Mouse (Mus musculus) lung, postnatal 0 days (tissue): ENCODE results near the gene Xlr5a. TPM values are rescaled to one million over a fixed set of nuclear protein-coding genes. Genes with fewer than 3 reads are reported as not detected.

Source experiments
- ATAC-seq: fragments of 200-750 bp; cut with Nextera tagmentation; 2 replicates; pipeline ENCODE4 v1.8.0; 2017; ENCODE audit warnings: moderate library complexity
- DNase-seq: peaks from one replicate; pipeline ENCODE4 v3.0.0-alpha.2; 2016; ENCODE audit warnings: low spot score
- H3K27ac ChIP-seq: fragments of 300-500 bp; sonication (generic); 2 replicates; pipeline ENCODE4 v1.5.1; 2014; ENCODE audit warnings: antibody characterized with exemption, mild to moderate bottlenecking, low read length, mixed read lengths
- H3K27me3 ChIP-seq: fragments of 300-500 bp; sonication (generic); replicated peaks from 2 replicates; pipeline ENCODE4 v1.6.1; 2014; ENCODE audit warnings: low read length, mixed read lengths; ENCODE audit not compliant: insufficient read depth
- H3K36me3 ChIP-seq: fragments of 300-500 bp; sonication (generic); 2 replicates; pipeline ENCODE4 v1.6.1; 2014; ENCODE audit warnings: low read length, mixed read lengths; ENCODE audit not compliant: insufficient read depth
- H3K4me1 ChIP-seq: fragments of 300-500 bp; sonication (generic); 2 replicates; pipeline ENCODE4 v1.6.1; 2014; ENCODE audit warnings: antibody characterized with exemption, low read depth, low read length, mixed read lengths; ENCODE audit not compliant: insufficient read depth
- H3K4me2 ChIP-seq: fragments of 300-500 bp; sonication (generic); replicated peaks from 2 replicates; pipeline ENCODE4 v1.6.1; 2014; ENCODE audit warnings: low read depth, mild to moderate bottlenecking, low read length, moderate library complexity, mixed read lengths
- H3K4me3 ChIP-seq: fragments of 300-500 bp; sonication (generic); 2 replicates; pipeline ENCODE4 v1.5.1; 2014; ENCODE audit warnings: low read depth, low read length
- H3K9ac ChIP-seq: fragments of 300-500 bp; sonication (generic); replicated peaks from 2 replicates; pipeline ENCODE4 v1.6.1; 2014; ENCODE audit warnings: low read depth, mild to moderate bottlenecking
- H3K9me3 ChIP-seq: fragments of 300-500 bp; sonication (generic); 2 replicates; pipeline ENCODE4 v1.6.1; 2016; ENCODE audit warnings: low read length, mixed read lengths
- CTCF ChIP-seq: IDR thresholded peaks from 2 replicates; pipeline ENCODE4 v1.5.1; 2016; ENCODE audit warnings: antibody characterized with exemption, mild to moderate bottlenecking
- EP300 ChIP-seq: IDR thresholded peaks from 2 replicates; pipeline ENCODE4 v1.6.1; 2016; ENCODE audit warnings: antibody characterized with exemption, mild to moderate bottlenecking, control low read depth
- WGBS: fragments of 180-500 bp; shearing (Covaris S2); extraction: QIAGEN DNeasy Blood & Tissue Kit; methylation state at CpG from one replicate; pipeline ENCODE4 v1.1.7; 2014; 5-methylcytosine and 5-hydroxymethylcytosine counted together
- polyA plus RNA-seq: library from polyadenylated mRNA; unstranded; fragments of >200 nt; fragmentation: Nextera tagmentation; extraction: Ambion mirVana; gene quantifications from 2 replicates; pipeline ENCODE4 v1.2.1, GENCODE M21; 2015

The Xlr5a gene
- polyA plus RNA-seq, 1 experiment from 2014 or later = not detected

DNA sequence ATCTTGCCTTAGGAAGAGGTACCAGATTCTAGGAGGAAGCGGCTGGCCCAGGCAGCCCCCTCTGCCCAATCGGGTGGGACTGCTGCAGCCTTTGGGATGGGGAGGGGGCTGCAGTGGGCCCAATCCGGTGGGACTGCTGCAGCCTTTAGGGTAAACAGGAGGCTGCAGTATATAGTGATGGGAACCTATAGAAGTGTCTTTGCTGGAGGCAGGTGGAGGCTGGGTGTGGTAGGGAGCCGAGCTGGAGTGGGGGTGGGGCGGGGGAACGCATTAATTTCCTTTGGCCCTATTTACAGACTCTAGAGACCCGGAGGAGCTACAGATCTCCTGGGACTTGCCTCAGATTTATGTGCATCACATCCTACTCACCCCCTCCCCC is 228.4 kb downstream of the Xlr5a start, which contains the start of gene Pnma3:
TSS of gene Pnma3 (plus strand) at position 373 of the 379 bp plus-strand sequence.
- H3K4me1 ChIP-seq = no peaks in the 10 kb centered on the region
- H3K27ac ChIP-seq = no peak within 1 kb of the TSS
- ATAC-seq (no peak), DNase-seq (no peak)
- H3K4me3 ChIP-seq = no peak within 1 kb of the TSS
- H3K27me3 ChIP-seq = no peaks in the 10 kb centered on the region
- no peaks in the 10 kb centered on the region for H3K36me3 ChIP-seq
- TF ChIP-seq CTCF = no peak
- no peak for TF ChIP-seq EP300
- H3K4me2 ChIP-seq = no peak within 1 kb of the TSS
- no peaks in the 10 kb centered on the region for H3K9me3 ChIP-seq
- 39% methylated on average over 4 of the region's 7 CpGs for WGBS
- H3K9ac ChIP-seq = no peak within 1 kb of the TSS

DNA sequence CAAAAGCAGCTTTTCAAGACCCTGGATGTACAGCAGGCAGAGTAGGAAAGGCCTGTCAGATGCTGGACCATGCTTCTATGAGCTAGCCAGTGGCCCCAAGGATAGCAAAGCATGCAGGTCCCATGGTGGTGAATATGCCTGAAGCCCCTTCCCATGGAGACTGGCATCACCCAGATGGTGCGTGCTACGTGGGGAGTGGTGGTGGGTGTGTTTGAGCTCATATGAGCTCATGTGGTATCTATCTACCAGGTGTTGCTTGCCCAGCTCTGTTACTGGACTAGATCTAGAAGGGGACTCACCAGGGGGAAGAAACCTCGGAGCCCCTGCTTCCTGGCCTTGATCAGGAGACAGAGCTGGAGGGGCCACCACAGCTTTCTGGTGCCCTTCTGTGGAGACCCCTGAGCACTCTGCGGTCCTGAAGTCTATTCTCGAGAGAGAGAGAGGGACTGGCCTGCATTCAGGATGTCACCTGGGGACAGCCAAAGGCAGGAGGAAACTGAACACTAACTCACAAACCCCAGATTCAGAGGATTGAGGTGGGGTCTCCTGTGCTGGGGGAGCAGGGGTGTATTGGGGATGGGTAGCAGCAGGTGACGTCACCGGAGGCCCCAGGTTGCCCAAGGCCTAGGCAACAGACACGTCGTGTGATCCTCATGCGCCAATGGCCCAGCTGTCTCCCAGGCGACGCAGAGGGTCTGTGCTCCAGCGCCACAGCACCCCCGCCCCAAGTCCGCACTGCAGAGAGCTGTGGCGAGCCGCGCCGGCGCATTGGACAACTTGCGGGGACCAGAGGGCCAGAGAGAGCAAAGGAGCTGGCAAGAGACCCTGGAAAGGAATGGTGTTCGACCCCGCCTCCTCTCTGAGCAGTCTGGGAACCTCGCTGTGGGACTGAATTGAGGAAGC is 229.0 kb downstream of the Xlr5a start:
- H3K36me3 ChIP-seq = no peaks in the 10 kb centered on the region
- H3K4me3 ChIP-seq = no peak overlapping the region
- ATAC-seq (no peak), DNase-seq (no peak)
- H3K27me3 ChIP-seq = no peaks in the 10 kb centered on the region
- H3K27ac ChIP-seq = no peak overlapping the region
- H3K9me3 ChIP-seq = no peaks in the 10 kb centered on the region
- no peak overlapping the region for H3K9ac ChIP-seq
- WGBS = 47% methylated on average over 13 of the region's 24 CpGs
- TF ChIP-seq EP300 (no peak), CTCF (no peak)
- no peaks in the 10 kb centered on the region for H3K4me1 ChIP-seq
- no peak overlapping the region for H3K4me2 ChIP-seq

DNA sequence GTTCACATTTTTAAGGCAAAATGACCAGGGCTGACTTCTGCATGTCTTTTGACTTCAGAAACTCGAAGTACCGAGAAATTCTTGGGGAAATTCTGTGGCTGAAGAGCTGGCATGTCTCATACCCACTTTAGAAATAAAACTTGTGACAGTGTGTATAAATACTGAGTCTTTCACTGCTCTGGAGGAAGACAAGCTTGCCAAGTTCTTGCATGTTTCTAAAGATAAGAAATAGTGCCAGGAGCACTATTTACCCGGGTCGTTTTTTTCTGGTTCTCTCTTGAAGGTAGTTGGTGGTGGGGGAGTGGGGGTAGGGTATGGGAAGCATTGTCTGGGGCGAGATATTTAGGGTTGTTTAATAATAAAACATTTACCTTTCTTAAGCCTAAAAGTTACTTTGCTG is 230.5 kb downstream of the Xlr5a start:
- H3K27ac ChIP-seq = no peak overlapping the region
- DNase-seq = no peak

DNA sequence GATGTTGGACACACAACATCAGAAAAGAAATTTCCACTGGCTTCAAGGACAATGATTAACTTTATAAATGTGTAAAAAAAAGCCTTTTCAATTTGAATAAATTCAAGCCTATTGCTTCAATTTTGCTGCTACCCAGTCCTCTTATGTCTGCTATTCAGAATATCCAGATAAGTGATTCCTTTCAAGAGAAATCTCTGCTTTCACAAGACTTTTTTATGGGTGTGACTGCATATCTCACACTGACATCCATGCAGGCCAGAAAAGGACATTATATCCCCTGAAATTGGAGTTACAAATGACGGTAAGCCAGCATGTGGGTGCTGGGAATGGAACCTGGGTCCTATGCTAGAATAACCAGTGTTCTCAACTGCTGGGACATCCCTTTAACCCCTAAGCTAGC is 231.2 kb downstream of the Xlr5a start:
- no peak overlapping the region for H3K4me3 ChIP-seq
- DNase-seq = no peak
- H3K27me3 ChIP-seq = no peaks in the 10 kb centered on the region
- H3K9ac ChIP-seq = no peak overlapping the region
- H3K9me3 ChIP-seq = no peaks in the 10 kb centered on the region
- WGBS = 65% methylated on average over 1 of the region's 1 CpGs
- H3K4me1 ChIP-seq = no peaks in the 10 kb centered on the region
- no peak for TF ChIP-seq CTCF
- no peak for TF ChIP-seq EP300
- H3K27ac ChIP-seq = no peak overlapping the region
- H3K36me3 ChIP-seq = no peaks in the 10 kb centered on the region
- no peak for ATAC-seq
- no peak overlapping the region for H3K4me2 ChIP-seq

More for the DNA sequence above, 230.5 kb downstream of the Xlr5a start:
- no peak overlapping the region for H3K9ac ChIP-seq
- TF ChIP-seq CTCF = no peak
- TF ChIP-seq EP300 = no peak
- WGBS = 18% methylated on average over 5 of the region's 5 CpGs
- ATAC-seq = no peak
- no peaks in the 10 kb centered on the region for H3K4me1 ChIP-seq
- H3K4me3 ChIP-seq = no peak overlapping the region
- H3K36me3 ChIP-seq = no peaks in the 10 kb centered on the region
- H3K9me3 ChIP-seq = no peaks in the 10 kb centered on the region
- no peaks in the 10 kb centered on the region for H3K27me3 ChIP-seq
- no peak overlapping the region for H3K4me2 ChIP-seq

Other genes with a start within 250 kb of the Xlr5a start
- not detected in 2 replicates for gene Pnma3, start 228.2 kb downstream of the Xlr5a start, polyA plus RNA-seq
- 0.36 and 0.69 TPM in 2 replicates for gene Xlr4a, start 210.5 kb downstream of the Xlr5a start, polyA plus RNA-seq
- 0.32 and 0.74 TPM in 2 replicates for gene Xlr3a, start 195.9 kb downstream of the Xlr5a start, polyA plus RNA-seq
- gene Gm14685, start 175.9 kb downstream of the Xlr5a start, polyA plus RNA-seq = 0.15 and 0.42 TPM in 2 replicates
- not detected in 2 replicates for gene Xlr5b, start 144.2 kb downstream of the Xlr5a start, polyA plus RNA-seq
- gene DXBay18, start 143.5 kb downstream of the Xlr5a start, polyA plus RNA-seq = 0.13 TPM in 1 of 2 replicates, not detected in the other
- gene Spin2d, start 116.0 kb downstream of the Xlr5a start, polyA plus RNA-seq = not detected in 2 replicates
- 1.7 and 3.7 TPM in 2 replicates for gene Xlr3b, start 100.8 kb downstream of the Xlr5a start, polyA plus RNA-seq
- gene Xlr4b, start 78.6 kb downstream of the Xlr5a start, polyA plus RNA-seq = 0.19 and 0.78 TPM in 2 replicates
- 15.4 and 16.1 TPM in 2 replicates for gene F8a, start 64.7 kb downstream of the Xlr5a start, polyA plus RNA-seq
- gene Xlr4c, start 49.8 kb downstream of the Xlr5a start, polyA plus RNA-seq = 0.50 TPM in 1 of 2 replicates, not detected in the other
- not detected in 2 replicates for gene Xlr3c, start 27.6 kb downstream of the Xlr5a start, polyA plus RNA-seq
- not detected in 2 replicates for gene Xlr5c, start within 50 bp of the Xlr5a start, polyA plus RNA-seq
- not detected in 2 replicates for gene Gm45015, start 43.9 kb upstream of the Xlr5a start, polyA plus RNA-seq
- gene Zfp275, start 49.6 kb upstream of the Xlr5a start, polyA plus RNA-seq = 3.6 and 4.3 TPM in 2 replicates
- not detected in 2 replicates for gene Gm18336, start 105.8 kb upstream of the Xlr5a start, polyA plus RNA-seq
- 0.07 TPM in 1 of 2 replicates, not detected in the other for gene Zfp92, start 118.1 kb upstream of the Xlr5a start, polyA plus RNA-seq
- 0.27 TPM in 1 of 2 replicates, not detected in the other for gene Trex2, start 142.4 kb upstream of the Xlr5a start, polyA plus RNA-seq
- 31.8 and 32.3 TPM in 2 replicates for gene Haus7, start 166.1 kb upstream of the Xlr5a start, polyA plus RNA-seq
- 175 and 176 TPM in 2 replicates for gene Bgn, start 190.6 kb upstream of the Xlr5a start, polyA plus RNA-seq
- not detected in 2 replicates for gene Atp2b3, start 210.1 kb upstream of the Xlr5a start, polyA plus RNA-seq